Mouse (Mus musculus): ENCODE results near the gene Pax7.

Pax7 gene

DNA sequence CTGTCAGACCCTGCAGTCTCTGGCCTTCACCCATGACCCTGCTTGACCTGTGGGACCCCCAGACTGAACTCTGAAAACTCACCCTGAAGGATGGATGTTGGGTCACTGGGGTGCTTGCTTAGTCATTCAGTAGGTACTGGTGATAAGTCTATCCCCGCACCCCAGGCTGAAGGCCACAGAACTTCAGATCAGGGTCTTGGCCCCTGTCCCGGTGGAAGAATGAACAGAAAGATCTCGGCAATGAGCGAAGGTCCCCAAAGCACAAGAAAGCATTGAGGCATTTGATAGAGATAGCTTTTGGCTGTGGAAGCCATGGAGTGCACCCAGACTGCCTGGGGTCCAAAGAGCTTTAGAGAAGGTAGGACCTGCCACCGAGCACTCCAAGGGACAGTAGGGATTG lies 82.4 kb downstream of the Pax7 start:
- DNase-seq (ENCODE audit: low spot score in 2 of 2), result no peak

DNA sequence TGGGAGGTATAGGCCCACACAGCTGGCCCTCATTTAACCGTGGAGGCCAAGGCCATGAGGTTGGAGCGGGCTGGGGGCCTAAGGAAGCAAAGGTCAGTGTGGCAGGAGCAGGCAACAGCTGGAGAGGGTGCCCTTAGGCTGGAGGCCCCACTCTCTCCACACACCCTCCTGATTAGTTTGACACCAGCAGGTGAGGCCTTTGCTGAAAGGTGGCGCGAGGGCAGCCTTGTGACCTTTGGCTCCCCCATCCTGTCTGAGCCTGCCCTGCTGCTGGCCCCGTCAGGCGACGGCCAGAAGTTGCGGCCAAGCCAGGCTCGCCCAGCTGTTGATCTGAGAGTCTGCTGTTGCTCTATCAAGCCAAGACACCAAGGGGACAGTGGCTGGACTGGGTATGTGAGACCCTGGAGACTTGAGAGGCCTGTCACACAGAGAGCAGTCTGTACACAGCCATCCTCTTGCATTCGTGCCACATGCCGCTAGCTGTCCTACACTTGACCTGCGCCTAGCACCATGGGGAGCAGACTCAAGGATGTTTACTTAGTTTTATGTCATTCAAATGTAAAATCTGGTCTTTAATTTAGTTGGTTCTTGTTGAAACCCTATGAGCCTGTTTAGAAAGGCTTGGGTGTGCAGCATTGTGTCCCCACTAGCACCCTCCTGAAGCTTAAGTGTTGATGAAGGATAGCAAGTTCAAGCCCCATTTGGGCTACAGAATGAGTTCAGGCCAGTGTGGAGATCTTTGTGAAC lies 86.0 kb downstream of the Pax7 start:
- DNase-seq (ENCODE audit: low spot score in 2 of 2), result no peak

DNA sequence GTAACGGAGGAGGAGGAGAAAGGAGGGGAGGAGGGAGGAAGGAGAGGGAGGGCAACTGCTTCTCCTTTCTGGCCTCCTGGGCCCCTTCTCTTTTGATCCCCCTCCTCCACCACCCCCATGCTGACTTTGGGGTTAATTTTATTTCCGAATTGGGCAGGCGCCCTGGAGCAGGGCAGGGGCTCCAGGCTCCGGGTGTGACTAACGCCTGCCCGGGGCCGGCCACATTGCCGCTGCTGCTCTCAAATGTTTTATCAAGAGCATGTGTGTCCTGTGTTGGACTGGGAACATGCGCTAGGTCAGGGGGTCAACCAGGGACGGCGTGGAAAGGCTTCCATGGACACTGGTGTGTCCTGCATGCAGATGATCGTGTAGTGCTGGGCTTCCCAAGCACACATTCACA lies 87.2 kb downstream of the Pax7 start:
- no peak for DNase-seq (ENCODE audit: low spot score in 2 of 2)

DNA sequence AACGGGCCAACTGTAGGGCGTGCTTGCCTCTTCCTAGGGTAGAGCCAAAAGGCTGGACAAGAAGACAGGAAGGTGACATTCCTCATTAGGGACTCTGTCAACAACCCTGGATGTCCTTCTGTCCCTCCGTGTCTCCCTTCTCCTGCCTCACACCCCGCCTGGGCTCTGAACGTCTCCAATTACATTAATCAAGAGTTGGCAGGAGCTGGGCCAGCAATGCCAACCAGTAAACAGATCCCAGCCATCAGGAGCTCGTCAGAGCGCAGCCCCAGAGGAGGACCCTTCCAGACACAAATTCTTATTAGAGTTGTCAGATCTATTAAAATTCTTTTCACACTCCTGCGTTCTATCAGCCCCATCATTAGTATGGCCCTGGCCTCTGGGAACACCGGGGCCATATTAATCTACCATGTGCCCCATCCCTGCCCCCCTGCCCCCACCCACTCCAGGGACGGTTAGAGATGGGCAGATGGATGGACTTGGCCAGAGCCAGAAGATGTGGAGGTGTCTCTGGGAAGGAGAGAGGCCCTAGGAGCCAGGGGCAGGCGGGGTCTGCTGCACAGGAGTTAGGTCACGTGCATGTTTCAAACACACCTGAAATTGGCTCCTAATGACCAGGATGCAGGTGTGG lies 88.4 kb downstream of the Pax7 start:
- no peak for DNase-seq (ENCODE audit: low spot score in 2 of 2)

DNA sequence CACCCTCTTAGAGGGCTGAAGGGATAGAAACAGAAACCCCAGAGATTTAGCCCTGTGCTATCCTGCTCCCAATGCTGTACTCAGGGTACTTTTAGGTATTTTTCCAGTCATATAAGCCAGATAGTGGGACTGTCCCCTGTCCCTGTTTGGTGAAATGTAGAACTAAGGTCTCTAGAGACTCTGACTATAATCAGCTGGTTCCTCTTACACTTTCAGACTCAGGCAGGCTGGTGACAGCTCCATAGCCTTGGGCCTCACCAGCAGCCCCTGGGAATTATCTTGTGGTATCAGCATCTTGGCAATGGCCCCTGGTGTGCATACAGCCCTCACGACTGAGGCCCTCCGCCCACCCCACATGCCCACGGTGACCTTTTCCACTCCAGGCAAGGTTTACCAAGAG lies 89.7 kb downstream of the Pax7 start:
- DNase-seq (ENCODE audit: low spot score in 2 of 2), result no peak

DNA sequence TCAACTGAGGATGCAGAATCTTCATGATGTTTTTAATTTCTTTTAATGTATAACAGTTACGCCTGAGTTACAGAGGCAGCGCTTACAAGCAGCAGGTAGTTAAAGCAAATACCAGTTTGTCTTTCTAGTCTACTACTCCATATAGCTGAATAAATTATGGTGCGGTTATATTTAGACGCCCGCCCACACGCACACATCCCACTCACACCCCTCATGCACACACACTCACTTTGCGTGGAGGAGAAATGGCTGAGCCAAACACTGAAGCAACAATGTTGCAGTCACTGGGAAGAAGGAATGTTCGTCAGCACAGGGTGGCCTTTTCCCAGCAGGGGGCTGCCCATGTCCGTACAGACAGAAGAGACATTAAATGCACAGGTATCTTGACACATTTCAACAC lies 96.3 kb downstream of the Pax7 start:
- no peak for DNase-seq (ENCODE audit: low spot score in 2 of 2)

DNA sequence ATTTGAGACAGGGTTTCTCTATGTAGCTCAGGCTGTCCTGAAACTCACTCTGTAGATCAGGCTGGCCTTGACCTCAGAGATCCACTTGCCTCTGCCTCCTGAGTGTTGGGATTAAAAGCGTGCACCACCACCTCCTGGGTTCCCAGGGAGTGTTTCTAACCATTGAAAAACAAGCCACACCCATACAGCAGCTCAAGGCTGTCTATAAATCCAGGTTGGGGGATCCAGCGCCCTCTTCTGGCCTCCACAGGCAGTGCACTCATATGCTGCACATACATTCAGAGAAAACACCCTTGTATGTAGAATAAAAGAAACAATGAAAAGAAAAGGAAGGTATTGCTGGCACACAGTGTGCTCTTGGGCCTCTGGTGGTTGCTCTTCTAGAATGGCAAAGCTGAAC lies 106.2 kb downstream of the Pax7 start:
- DNase-seq (ENCODE audit: low spot score in 2 of 2), result no peak

DNA sequence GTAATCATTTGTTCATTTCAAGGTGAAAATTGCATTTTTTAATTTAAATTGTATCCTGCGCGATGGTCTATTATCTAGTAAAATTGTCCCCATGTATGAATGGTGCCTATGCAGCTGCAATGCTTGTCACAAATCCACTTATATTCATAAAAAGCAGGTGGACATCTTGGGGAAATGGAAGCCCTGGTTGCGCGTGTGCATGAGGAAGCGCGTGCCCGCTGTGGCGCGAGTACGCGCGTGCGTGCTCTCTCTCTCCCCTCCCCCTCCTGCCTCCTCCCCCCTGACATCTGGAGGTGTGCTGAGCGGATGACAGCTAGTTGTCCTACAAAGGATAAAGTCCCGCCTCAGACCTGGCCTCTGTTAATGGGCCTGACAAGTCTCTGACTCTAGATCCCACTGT lies 107.9 kb downstream of the Pax7 start:
- no peak for DNase-seq (ENCODE audit: low spot score in 2 of 2)

DNA sequence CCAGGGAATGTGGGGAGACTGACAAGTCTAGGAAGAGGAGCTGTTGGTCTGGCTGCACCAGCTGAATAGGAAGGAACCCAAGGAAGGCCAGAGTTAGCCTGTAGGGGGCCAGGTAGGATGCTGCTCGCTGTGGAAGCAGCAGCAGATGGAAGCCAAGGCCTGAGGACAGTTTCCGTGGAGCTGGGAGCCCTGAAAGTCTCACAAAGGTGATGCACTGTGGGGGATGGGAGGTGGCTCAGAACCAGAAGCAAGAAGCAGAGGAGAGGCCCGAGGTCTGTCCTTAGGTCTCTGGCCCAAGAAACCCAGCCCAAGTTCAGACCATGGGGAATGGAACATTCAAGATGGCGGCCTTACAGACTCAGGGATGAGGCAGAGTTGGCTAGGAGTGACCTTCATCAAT lies 109.0 kb downstream of the Pax7 start:
- DNase-seq (ENCODE audit: low spot score in 2 of 2), result no peak

DNA sequence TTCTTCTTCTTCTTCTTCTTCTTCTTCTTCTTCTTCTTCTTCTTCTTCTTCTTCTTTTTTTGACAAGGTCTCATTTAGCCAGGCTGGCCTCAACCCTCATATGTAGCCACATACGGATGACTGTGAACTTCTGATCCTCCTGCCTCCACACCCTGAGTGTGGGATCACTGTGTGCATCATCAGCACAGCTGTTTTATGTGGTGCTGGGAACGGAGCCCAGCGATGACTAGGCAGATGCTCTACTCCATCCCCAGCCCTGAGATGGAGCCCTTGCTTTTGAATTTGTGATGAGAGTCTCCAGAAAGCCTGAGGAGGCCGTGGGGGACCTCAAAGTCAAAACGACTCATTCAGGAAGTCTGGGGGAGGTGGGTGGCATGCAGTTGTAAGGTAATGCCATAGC lies 114.3 kb downstream of the Pax7 start:
- no peak for DNase-seq (ENCODE audit: low spot score in 2 of 2)

DNA sequence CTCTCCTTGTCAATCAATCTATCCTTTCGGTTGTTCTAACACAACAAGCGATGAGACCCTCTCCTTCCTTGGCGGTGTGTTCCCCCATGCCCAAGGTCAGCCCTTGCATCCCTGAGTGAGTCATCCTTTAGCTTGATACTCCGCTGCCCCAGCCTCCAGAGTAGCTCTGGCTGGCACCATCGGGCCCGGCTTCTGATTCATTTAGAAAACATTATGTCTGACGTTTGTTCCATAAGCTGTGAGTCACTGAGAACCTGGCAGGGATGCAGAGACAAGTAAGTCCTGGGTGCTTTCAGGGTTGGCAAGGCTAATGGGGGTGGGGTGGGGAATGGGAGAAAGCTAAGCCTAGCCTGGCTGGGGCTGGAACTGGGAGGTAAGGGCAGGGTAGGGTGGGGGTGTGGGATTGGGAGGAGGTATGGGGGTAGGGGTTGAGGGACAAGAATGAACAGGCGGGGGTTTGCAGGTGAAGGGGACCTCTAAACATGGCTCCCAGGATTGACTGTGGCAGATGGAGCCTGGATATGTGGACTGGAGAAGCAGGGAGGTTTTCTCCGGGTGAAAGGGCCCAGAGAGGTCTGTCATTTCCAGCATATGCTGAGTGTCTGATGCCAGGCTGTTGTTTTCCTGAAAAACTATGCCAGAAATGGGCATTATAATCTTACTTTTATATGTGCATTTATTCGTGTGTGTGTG lies 116.7 kb downstream of the Pax7 start:
- DNase-seq (ENCODE audit: low spot score in 2 of 2), result no peak

DNA sequence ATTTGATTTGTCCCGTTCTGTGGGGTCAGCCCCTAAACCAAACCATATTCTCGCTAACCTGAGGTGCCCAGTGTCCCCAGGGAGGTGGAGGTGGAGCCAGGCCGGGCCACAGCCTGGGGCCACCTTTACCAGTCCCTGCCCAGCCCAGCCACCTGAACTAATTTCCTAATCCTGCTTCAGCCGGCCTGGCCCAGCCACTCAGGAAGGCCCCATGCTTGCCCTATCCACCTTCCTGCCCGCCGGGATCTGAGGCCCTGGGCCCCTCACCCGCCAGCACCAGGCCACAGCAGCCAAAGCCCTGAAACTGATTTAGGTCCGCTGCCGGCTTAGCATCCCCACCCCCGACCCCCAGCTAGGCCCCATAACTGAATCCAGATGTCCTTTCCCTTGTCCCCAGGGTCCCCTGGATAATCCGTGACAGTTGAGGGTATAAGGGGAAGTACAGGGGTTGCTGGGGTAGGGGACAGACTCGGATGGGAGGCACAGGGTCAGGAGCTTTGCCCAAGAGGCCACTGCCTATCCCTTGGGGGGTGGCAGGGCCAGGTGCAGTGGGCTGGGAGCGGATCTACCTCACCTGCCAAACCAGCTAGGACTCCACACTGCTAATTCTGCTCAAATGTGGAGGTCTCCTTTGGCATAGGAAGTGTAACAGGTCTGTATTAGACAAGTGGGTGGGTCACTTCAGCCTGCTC lies 117.9 kb downstream of the Pax7 start:
- DNase-seq (ENCODE audit: low spot score in 2 of 2), result no peak

DNA sequence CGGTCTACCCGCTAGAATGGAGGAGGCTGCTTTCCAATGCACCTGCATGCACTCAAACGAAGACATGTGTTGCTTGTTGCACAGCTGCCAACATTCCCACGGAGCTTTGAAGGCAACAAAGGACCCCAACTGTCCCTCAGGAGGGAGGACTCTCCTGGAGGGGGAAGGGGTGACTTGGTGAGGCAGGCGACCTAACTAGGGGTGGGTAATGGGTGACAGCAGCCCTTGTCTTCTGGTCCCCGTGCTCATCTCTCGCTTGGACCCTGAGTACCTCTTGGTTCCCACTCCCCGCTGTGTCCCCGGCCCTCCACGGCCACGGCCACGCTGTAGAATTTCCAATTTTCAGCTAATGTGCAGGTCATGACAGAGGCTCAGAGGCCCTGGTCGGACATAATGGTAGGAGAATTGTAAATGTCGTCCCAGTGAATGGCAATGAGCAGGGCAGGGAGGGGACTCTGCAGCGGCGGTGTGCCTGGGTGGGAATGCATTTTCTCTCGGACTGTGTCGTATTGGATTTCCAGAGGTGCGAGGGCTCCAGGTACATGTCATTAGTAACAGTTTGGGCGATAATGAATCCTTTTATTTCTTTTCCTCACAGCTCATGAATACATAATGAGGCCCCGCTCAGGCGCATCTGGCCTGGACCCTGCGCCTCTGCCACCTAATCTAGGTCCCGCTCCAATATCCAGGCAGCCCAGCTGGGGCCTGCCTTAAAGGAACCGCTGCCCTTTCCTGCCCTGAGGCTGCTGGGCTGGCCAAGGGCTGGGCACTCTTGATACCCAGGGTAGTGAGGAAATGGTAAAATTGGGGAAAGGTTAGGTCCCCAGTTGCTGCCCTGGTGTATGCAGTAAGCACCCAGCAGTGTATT lies 122.6 kb downstream of the Pax7 start:
- DNase-seq (ENCODE audit: low spot score in 2 of 2), result no peak

DNA sequence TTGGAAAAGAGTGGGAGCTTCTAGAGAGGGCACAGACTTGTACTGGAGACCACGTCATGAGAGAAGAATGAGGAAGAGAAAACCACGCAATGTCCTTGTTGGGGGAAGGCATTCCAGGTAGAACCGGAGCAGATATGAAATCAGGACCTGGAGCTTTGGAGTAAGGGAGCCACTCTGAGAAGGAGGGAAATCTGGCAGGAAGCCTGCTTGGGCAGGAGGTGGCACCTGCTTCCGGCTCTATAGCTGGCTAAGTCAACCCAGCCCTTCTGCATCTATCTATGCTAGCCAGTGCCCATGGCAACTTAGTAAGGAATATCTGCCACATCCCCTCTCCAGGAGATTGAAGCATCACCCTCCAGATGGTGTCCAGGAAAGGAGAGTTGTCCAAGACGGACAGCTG lies 127.3 kb downstream of the Pax7 start:
- DNase-seq (ENCODE audit: low spot score in 2 of 2), result no peak

DNA sequence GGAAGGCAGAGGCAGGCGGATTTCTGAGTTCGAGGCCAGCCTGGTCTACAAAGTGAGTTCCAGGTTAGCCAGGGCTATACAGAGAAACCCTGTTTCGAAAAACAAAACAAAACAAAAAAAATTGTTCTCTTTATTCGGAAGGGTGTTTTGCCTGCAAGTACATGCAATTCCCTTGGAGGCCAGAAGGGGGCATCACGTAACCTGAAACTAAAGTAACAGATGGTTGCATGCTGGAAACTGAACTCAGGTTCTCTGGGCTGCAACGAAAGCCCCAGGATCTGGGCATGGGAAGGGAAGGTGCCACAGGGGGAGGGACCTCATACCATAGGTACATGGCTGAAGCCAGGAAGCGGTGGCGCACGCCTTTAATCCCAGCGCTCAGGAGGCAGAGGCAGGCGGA lies 129.9 kb downstream of the Pax7 start:
- peak in 1 of 2 experiments; percentile 35 for DNase-seq (ENCODE audit: low spot score in 2 of 2)

DNA sequence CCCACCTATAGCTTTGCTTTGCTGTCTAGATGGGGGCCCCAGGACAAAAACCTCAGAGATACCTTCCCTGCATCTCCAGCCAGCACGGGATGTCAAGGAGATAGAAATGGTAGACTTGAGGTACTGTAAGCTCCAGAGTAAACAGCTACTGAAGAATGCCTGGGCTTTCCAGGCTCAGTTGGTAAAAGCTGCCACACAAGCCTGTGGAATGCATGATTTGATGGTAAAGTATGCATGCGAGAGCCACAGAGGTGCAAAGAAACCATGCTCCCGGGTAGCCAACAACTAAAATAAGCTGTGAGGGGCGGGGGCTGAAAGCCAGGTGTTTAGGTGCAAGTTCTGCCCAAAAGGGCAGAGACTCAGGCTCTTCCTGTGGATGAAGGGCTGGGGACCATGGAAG lies 130.4 kb downstream of the Pax7 start:
- DNase-seq (ENCODE audit: low spot score in 2 of 2), result no peak

DNA sequence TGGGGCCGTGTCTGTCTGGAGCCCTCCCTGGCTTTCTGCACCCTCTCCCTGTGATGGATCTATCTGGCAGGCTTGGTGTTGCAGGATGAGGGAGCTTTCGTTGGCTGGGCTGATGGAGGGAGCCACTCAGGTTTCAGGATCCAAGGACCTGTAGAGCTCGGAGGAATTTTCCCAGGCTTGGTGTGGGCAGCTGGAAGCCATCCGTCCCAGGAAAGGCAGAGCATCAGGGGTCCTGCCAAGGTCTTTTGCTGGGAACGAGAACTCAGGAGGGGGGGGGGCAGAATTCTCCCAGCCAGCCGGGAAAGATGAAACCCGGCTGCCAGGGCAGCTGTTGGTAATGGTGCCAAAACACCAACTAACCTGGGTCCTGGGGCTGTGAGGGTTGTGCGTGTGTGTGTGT lies 134.7 kb downstream of the Pax7 start:
- no peak for DNase-seq (ENCODE audit: low spot score in 2 of 2)

DNA sequence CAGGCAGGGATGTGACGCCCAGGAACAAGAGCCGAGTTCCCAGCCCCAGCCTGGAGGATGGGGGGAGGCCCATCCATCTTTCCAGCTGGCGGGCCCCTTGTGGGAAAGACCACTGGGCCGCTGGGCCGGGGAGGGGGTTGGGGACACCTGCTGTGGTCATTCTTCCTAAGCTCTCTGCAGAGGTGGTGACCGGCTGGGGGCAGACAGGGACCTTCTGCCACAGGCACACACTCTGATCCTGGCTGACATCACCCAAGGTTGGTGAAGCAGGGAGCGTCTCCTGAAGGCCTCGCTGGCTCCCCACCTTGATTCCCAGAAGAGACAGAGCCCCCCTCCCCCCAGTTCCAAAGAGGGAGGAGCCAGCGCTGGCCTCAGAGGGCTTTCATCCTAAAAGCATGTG lies 135.6 kb downstream of the Pax7 start:
- DNase-seq (ENCODE audit: low spot score in 2 of 2), result no peak

DNA sequence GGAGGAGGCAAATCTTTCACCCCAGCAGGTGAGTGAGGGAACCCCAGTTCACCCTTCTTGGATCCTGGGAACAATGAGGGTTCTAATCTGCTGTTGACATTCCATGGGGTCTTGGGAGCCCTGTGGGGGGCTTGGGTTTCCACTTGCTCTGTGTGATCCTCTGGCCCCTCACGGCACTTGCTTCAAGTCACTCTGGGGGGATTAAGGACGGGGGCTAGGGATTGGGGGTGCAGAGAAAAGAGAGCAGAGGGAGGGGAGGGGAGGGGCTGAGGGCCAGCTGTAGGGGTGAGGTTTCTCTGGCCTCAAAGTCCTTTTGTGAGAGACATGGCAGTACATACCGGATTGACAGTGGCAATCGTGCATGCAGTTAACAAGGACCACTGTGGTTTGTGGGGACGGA lies 140.0 kb downstream of the Pax7 start:
- no peak for DNase-seq (ENCODE audit: low spot score in 2 of 2)

DNA sequence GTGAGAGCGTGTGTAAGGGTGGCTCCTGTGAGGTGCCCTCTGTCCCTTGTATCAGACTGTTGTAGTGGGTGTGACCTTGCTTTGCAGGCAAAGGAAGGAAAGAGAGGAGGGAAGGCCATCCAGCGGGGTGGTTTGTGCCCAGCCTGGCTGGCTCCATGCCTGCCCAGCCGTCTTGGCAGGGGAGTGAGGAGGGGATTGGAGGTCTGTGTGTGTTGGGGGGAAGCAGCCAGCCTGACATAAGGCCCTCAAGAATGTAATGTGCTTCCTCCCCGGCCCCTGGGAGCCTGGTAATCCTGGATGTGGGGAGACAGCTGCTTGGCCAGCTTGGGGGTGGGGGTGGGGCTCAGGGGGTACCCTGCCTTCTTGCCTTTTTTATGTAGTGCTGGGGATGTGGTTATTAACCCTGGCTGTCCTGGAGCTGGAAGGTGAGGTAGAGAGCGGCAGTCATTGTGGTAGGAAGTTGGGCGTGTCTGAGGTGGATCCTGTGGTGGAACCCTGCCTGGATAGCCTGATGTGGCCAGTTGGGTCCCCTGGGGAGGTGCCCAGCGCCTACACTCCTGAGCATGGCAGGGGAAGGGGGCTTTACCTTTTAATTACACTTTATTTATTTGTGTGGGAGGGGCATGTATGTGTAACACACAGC lies 143.6 kb downstream of the Pax7 start:
- no peak for DNase-seq (ENCODE audit: low spot score in 2 of 2)

DNA sequence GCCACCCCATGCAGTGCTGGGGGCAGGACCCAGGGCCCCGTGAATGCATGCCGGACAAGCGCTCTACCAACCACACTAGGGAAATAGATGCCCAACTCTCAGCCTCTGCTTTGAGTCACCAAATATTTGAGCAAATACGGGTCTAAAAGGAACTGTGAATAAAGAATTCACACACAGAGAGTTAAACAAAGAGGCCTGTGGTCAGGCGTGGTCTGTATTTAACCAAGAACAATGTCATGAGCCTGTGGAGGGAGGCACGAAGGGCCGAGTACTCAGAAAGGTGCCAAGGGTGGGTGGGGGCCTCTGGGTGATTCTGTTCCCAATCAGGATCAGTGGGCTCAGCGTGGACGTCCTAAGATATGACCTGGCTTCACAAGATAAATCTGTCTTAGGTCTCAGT lies 145.3 kb downstream of the Pax7 start:
- no peak for DNase-seq (ENCODE audit: low spot score in 2 of 2)

Measured in spleen, postnatal 10 days (tissue).